Mouse (Mus musculus) bone marrow, adult 2 months (tissue): ENCODE measurements around the gene Ccdc81. TPM values are rescaled to one million over a fixed set of nuclear protein-coding genes. Genes with fewer than 3 reads are reported as not detected.

ENCODE experiments used
- H3K27ac ChIP-seq: fragments of 200-500 bp; 2 replicates; pipeline ENCODE4 v1.5.1; 2012; ENCODE audit warnings: low read depth, mild to moderate bottlenecking, control low read depth, inconsistent platforms, low read length; ENCODE audit not compliant: control insufficient read depth, poor library complexity, insufficient read depth
- H3K4me1 ChIP-seq: fragments of 200-500 bp; 2 replicates; pipeline ENCODE4 v1.6.1; 2011; ENCODE audit warnings: low read length; ENCODE audit not compliant: control insufficient read depth, insufficient read depth
- H3K4me3 ChIP-seq: fragments of 200-500 bp; replicated peaks from 2 replicates; pipeline ENCODE3; 2011; ENCODE audit warnings: mild to moderate bottlenecking, low read depth, low read length, control low read depth; ENCODE audit not compliant: control insufficient read depth
- CTCF ChIP-seq: fragments of 200-500 bp; IDR thresholded peaks from 2 replicates; pipeline ENCODE4 v1.5.1; 2011; ENCODE audit warnings: low read length, control low read depth; ENCODE audit not compliant: control insufficient read depth, insufficient read depth
- POLR2A ChIP-seq: fragments of 200-500 bp; IDR thresholded peaks from 2 replicates; pipeline ENCODE4 v1.6.1; 2011; ENCODE audit warnings: low read depth, mild to moderate bottlenecking, control low read depth, low read length, borderline replicate concordance; ENCODE audit not compliant: control insufficient read depth
- WGBS: fragments of 180-500 bp; shearing (Covaris S2); methylation state at CpG from one replicate; pipeline ENCODE4 v1.1.7; 2018; 5-methylcytosine and 5-hydroxymethylcytosine counted together
- polyA plus RNA-seq: library from polyadenylated mRNA; stranded (reverse); fragments of >200 nt; gene quantifications from 2 replicates; pipeline ENCODE4 v1.2.4, GENCODE M21; 2011; ENCODE audit warnings: low replicate concordance; ENCODE audit not compliant: missing spikeins, insufficient read depth, insufficient read length

The Ccdc81 gene
- polyA plus RNA-seq, 1 experiment, result not detected

DNA sequence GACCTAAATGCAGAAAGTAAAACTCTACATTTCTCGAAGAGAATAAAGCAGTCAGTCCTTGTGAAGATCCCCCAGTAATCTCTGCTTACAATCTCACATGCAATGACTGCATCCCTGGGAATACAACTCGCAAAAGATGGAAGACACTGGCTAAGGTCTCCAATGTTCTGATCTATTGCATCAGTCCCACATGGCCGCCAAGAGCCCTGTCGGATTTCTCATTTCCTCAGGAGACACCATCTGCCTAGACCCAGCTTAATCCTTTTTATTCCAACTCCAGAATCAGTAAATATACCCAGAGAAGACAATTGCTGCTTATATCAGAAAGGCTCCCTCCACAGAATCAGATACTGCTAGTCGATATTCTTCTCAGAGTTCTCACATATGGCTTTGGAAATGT, 50.3 kb downstream of the Ccdc81 start:
- 69% methylated on average over 5 of the region's 5 CpGs for WGBS
- TF ChIP-seq POLR2A (no peak), CTCF (no peak)
- Histone ChIP-seq H3K4me3 (no peak overlapping the region), H3K27ac (no peak overlapping the region), H3K4me1 (no peaks in the 10 kb centered on the region)

DNA sequence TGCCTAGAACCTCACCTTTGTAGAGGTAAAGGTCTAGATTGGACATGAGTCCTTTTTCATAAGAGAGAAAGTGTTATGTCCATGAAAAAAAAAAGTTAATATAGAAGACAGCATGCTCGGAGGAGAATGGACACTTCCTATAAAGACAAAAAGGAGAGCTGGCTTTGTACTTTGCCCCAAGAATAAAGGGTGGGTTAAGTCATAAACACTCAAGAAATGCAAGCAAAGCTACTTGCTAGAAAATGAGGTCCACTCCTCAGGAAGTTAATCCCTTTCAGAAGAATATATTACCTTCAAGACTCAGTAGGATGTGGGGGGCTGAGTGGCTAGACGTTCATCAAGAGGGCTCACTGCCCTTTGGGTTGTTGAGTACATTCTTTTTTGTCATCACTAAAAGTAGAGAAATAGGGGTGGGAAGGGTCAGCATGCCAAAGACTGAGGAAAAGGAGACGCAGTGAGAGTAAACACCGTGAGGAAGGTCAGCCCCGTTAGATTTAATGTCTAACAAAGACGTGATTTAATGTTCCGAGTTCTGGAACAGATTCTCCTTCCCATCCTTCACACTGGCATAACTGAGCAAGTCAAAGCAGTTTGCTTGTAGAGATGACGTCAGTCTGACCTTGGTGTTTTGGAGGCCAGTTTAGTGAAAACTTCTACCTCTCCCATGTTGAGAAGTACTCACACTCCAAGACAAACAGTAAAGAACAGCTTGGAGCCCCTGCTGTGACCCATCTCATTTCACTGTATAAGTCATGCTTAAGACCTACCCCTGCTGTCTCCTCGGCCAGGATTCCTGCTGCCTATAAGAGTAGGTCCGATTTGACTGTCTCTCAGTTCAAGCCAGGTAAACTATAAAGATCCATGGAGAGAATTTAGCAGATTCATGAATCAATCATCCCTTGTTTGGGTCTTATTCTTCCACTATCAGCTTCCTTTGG, 51.0 kb downstream of the Ccdc81 start:
- 73% methylated on average over 10 of the region's 10 CpGs for WGBS
- Histone ChIP-seq H3K4me3 (no peak overlapping the region), H3K27ac (no peak overlapping the region), H3K4me1 (no peaks in the 10 kb centered on the region)
- TF ChIP-seq CTCF (no peak), POLR2A (no peak)

DNA sequence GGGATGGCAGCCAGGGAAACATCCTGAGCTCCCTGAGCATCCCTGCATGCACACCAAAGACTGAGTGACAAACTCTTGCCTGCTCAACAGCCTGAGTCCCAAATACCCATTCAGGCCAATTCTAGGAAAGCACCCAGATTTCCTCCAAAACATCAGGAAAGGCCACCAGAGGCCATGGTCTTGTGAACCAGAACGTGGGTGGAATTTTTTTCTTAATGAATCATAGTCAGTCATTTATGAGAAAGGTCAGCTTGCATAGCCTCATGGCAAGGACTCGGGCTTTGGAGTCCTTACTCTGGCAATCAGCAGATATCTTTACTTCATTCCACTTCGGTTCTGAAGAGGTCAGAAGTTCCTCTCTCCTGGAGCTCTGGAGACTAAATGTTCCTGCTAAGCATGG, 52.9 kb downstream of the Ccdc81 start:
- H3K4me3 ChIP-seq, result no peak overlapping the region
- H3K4me1 ChIP-seq, result no peaks in the 10 kb centered on the region
- 66% methylated on average over 3 of the region's 3 CpGs for WGBS
- TF ChIP-seq CTCF (no peak), POLR2A (no peak)
- H3K27ac ChIP-seq, result no peak overlapping the region

DNA sequence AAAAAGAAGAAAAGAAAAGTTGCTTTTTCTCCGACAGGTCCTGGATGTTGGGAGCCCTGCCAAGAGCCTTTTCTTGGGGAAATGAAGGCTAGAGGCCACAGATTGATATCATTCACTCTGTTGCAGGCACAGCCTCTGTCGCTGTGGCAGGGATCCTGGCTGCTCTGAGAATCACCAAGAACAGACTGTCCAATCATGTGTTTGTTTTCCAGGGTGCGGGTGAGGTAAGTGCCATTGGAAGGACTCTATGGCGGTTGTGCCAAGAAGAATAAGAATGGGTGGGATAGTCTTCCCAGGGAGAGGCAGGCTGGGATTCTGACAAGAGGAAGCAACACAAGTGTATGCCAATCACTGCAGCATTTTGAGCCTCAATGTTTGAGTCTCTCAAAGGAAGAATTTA, 57.8 kb downstream of the Ccdc81 start:
- 67% methylated on average over 4 of the region's 4 CpGs for WGBS
- Histone ChIP-seq H3K4me3 (no peak overlapping the region), H3K4me1 (no peaks in the 10 kb centered on the region), H3K27ac (no peak overlapping the region)
- TF ChIP-seq POLR2A (no peak), CTCF (no peak)

DNA sequence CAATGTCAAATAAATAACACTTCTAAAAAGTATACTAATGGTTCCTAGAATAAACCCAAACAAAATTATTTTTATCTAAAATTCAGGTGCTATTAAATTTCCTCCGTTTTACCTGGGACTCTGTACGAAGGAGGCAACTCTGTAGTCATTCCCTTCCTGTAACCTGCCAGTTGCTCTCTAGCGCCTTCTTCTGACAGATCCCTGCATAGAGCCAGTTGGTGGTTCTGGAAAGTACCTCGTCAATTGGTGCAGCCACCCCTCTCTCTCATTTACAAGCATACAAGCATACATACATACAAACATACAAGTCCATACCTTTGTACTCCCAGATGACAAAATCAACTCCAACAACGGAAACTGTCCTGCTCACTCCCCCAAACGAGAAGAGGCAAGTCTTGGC, 59.9 kb downstream of the Ccdc81 start:
- 16% methylated on average over 6 of the region's 6 CpGs for WGBS
- Histone ChIP-seq H3K4me1 (no peaks in the 10 kb centered on the region; the same call in 1 of the 2 replicates), H3K4me3 (no peak overlapping the region), H3K27ac (no peak overlapping the region)
- peak; percentile 20; the same call in 1 of the 2 replicates for TF ChIP-seq CTCF
- TF ChIP-seq POLR2A, result no peak

DNA sequence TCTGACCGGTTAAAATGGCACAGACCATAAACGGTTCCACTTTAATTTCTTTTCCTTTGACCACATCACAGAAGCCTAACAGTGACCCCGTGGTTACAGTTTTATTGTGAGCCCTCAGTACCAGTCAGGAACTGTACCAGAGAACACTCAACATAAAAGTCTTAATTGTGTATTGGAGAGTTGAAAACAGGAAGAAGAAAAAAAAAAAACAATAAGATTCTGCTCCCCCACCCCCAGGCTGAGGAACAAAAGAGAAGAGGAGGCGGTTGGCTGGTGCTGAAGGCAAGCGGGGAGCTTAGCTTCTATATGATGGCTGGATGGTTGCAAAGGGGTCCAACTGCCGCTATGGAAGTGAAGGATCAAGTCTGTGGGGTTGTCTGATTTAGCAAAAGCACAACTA, 60.3 kb downstream of the Ccdc81 start:
- Histone ChIP-seq H3K4me1 (no peaks in the 10 kb centered on the region; the same call in 1 of the 2 replicates), H3K27ac (no peak overlapping the region), H3K4me3 (no peak overlapping the region)
- TF ChIP-seq CTCF (no peak), POLR2A (no peak)
- 16% methylated on average over 6 of the region's 6 CpGs for WGBS

DNA sequence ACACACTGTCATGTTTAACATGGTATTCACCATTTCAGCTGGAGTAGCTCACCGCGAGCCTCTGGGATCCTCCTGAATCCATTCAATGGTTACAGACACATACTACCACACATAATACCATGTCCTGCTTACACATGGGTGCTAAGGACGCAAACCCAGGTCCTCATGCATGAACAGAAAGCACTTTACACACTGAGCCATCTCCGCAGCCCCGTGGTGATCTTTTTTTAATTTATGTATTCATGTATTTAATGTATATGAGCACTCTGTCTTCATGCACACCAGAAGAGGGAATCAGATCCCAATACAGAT, 61.1 kb downstream of the Ccdc81 start:
- WGBS, result 81% methylated on average over 5 of the region's 5 CpGs
- H3K4me3 ChIP-seq, result no peak overlapping the region
- TF ChIP-seq CTCF, result no peak
- no peak for TF ChIP-seq POLR2A

DNA sequence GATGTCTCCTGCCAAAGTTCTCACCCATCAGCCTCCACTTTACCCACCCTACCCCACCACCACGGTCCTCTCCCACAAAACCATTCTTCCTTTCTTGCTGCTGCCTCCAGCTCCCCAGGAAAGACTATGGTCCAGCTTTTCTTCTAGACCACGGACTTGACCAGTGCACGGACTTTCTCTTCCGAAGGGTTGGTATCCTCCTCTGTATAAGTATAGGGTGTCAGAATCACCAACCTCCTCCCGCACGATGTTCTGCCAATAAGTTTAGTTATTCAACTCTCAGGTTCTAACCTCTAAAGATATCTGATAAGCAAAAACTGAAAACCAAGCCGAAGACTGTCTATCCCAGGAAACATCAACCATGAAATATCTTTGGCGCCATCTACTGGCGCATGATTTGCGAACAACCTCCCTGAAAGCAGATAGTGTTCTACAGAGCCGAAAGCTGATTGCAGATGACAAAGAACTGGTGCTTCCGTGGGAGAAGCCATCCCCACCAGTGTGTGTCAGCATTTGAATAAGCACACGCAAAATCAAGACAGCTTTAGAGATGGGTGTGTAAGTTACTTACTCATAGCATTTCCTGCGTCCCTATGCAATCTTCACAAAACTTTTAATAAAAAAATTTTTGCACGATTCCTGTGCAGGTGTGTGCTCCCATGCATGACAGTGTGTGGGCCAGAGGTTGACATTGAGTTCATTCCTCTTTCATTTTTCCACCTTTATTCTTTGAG, 61.6 kb downstream of the Ccdc81 start:
- H3K4me1 ChIP-seq, result no peaks in the 10 kb centered on the region; the same call in 1 of the 2 replicates
- WGBS, result 29% methylated on average over 15 of the region's 15 CpGs

More for the DNA sequence above, 61.1 kb downstream of the Ccdc81 start:
- Histone ChIP-seq H3K27ac (no peak overlapping the region), H3K4me1 (no peaks in the 10 kb centered on the region; the same call in 1 of the 2 replicates)

More for the DNA sequence above, 61.6 kb downstream of the Ccdc81 start:
- TF ChIP-seq POLR2A (no peak), CTCF (no peak)
- Histone ChIP-seq H3K27ac (no peak overlapping the region), H3K4me3 (no peak overlapping the region)
